Mouse (Mus musculus) left cerebral cortex, postnatal 25 days (tissue): Measurements from ENCODE around the gene Hmgn1. TPM values are rescaled to one million over a fixed set of nuclear protein-coding genes. Genes with fewer than 3 reads are reported as not detected.
A peak's percentile ranks its signal among the peaks of the same experiment; 100 is the strongest.

Experiments used
- DNase-seq, 2 experiments: peaks; one replicate each; pipeline ENCODE4 v3.0.0; 2022; ENCODE audit warnings: low spot score in 2 of 2, mixed read lengths in 1 of 2
- intact Hi-C: fragments of 180-260 bp; cut with DNase I; formaldehyde crosslinking; loops from one replicate; pipeline ENCODE4 v1.15.1; 2025
- total RNA-seq, 2 experiments: library from RNA; stranded (reverse); gene quantifications; 2 replicates each; pipeline ENCODE4 v1.2.3; 2021

The Hmgn1 gene
- total RNA-seq, result 10 to 100 TPM; 52.5 to 71.7 TPM

GRCm38 (mm10) chr16:96127657-96128344 lies at the start of gene Hmgn1:
Gene Hmgn1 (minus strand): TSS chr16:96127729.
- intact Hi-C loops, result loop anchor here (1.0 to 5.0 kb wide), 3 partner anchors 18 to 426 kb away; partner anchors contain the start of genes Brwd1, Ets2 and Wrb

DNA sequence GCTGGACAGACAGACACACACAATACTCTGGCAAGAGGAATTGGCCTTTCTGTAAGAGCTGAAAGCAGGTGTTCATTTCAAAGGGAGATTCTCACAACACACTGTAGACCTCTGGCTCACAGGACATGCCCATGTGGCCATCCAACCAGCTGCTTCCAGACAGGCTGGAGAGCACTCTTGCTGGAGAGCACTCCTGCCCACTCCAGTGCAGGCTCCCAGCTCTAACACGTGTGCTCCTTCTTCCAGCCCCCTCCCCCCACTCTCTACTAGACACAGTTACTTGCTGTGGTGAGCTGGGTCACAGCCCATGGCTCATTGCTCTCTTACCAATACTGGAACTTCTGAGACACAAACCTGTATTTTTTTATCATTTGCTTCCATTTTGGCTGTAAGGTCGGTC lies 47.9 kb upstream of the Hmgn1 start:
- no peak for DNase-seq
- intact Hi-C loops, result no loop called here

More at GRCm38 (mm10) chr16:96127657-96128344, at the start of gene Hmgn1:
- peak; percentile 93 to 97 for DNase-seq

GRCm38 (mm10) chr16:96173648-96174047 lies 46.1 kb upstream of the Hmgn1 start:
- DNase-seq, result no peak
- intact Hi-C loops, result no loop called here

DNA sequence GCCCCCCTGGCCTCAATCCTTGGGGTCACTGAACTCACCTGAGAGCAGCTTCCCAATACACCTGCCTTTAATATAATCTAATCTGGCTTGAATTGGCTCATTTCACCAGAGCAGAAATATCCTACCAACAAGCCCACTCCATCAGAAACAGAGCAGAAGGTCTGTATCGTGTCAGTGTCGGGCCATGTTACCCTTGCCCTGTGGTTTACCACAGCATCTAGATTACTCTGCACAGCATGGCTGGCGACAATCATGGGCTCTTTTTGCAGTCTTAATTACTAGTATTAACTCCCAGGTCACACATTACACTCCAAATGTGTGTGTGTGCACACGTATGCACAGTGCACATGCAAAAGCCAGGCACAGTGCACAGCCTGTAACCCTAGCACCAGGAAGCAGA lies 41.3 kb upstream of the Hmgn1 start:
- no peak for DNase-seq
- intact Hi-C loops, result no loop called here

GRCm38 (mm10) chr16:96165723-96166264 lies 38.3 kb upstream of the Hmgn1 start:
- no peak for DNase-seq
- intact Hi-C loops, result no loop called here

GRCm38 (mm10) chr16:96161336-96161735 lies 33.8 kb upstream of the Hmgn1 start:
- intact Hi-C loops, result no loop called here
- no peak for DNase-seq

GRCm38 (mm10) chr16:96160927-96161326 lies 33.4 kb upstream of the Hmgn1 start:
- intact Hi-C loops, result no loop called here
- no peak for DNase-seq

GRCm38 (mm10) chr16:96159794-96160346 lies 32.3 kb upstream of the Hmgn1 start:
- no peak for DNase-seq
- intact Hi-C loops, result loop anchor here (5.0 kb wide), 2 partner anchors 32 to 182 kb away; partner anchors contain the start of gene Lca5l

DNA sequence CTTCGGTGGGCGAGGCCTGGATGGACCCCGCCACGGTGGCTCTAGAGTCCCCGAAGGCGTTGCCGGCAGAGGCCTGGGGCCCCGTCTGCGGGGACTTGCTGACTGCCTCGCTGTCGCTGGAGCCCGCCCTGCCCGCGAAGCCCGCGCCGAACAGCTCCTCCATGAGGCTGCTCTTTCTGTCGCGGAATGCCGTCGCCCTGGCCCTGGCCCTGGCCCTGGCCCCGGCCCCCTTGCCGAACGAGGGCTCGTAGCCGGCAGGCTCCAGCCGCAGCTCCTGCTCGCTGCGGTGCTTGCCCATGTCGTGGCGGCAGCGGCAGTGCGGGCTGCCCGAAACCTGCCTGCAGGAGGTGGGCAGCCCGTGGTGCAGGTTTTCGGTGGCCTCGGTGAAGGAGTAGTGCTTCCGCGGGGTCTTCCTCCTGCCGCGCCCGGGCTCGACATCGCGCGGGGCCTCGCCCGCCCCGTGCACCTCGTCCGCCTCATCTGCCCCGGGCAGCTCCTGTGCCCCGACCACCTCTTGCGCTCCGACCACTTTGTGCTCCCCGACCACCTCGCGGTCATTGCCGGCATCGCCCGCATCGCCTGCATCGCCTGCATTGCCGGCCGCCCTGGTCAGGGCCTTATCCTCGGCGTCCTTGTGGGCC lies 31.7 kb upstream of the Hmgn1 start:
- peak; percentile 35 to 37 for DNase-seq
- intact Hi-C loops, result loop anchor here (5.0 kb wide), 2 partner anchors 33 to 183 kb away; partner anchors contain the start of gene Lca5l

DNA sequence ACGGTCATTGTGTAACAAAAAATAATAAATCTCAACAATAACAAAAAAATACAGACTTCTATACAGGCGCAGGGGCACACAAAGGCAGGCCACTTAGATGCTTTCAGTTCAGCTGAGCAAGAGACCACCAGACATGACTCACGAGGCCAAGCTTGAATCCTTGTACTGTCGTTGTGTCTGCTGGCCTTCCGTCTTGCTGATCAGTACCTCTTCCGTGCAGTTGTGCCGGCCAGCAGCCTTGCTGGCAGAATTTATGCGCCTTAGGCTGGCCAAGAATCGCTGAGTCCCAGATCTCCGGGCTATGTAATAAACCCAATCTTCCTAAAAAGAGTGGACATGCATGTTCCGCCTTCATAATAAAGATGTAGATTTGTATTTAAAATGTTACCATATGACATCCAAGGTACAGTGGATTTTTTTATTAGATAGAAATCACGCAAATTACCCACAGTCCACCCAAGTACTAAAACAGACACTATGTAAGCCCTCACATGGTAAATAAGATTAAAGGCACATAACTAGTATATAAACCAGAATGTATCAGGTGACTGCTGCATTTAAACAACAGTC lies 31.1 kb upstream of the Hmgn1 start:
- DNase-seq, result no peak
- intact Hi-C loops, result loop anchor here (5.0 kb wide), 2 partner anchors 34 to 184 kb away; partner anchors contain the start of gene Lca5l

DNA sequence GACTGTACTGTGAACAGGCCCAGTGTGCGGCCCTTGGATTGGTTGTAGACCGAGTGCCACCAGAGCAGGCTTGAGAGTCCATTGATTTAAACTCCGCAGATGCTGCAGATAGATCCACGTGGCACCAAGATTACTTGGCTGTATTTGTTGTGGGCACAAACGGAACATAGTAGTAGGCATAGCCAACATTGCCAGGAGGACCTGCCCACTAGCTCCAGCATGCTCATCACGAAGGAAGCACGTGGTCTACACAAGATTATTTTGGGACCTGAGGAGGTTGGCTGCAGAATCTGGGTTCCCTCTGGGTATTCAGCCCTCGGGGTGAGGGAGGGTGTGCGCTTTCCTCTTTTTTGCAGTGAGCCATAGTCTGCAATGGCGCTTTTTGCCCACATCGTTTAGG lies 29.6 kb upstream of the Hmgn1 start:
- intact Hi-C loops, result loop anchor here (5.0 kb wide), 2 partner anchors 35 to 185 kb away; partner anchors contain the start of gene Lca5l
- DNase-seq, result peak; percentile 63 to 95

DNA sequence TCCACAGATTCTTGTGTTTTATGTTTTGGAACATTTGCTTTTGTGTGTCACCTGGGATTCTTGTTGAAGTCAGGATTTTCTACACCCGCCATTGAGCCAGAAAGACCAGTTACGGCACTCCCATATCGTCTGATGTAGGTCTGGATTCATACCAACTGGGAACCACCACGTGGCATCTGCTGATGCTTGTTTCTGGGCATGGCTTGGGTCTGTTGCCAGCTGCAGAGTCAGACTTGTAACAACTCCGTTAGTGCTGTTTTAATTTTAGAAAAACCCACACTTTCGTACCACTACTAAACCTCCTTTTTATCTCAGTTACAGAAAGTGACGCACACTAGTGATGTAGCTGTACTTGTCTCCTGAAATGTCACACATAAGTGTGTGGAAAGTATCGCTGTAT lies 28.5 kb upstream of the Hmgn1 start:
- peak; percentile 68 to 95 for DNase-seq
- intact Hi-C loops, result loop anchor here (5.0 kb wide), 2 partner anchors 36 to 186 kb away; partner anchors contain the start of gene Lca5l

- no peak for DNase-seq
- intact Hi-C loops, result no loop called here
These were observed 26.9 kb upstream of the Hmgn1 start for GRCm38 (mm10) chr16:96154476-96154875.

DNA sequence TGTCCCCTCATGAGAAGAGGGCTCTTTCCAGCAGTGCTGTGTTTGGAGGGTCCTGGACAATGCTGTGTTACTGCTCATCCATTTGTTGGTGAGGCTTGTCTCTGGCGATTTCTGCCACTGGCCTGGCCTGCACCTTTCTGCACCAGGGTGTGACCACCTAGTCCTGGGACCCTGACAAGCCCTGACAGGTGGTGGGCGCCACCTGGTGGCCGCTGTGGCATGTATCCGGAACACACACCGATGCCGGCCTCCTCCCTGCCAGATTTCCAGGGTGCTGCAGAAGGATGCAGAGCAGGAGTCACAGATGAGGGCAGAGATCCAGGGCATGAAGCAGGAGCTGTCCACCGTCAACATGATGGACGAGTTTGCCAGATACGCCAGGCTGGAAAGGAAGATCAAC lies 24.0 kb upstream of the Hmgn1 start:
- peak; percentile 45 to 53 for DNase-seq
- intact Hi-C loops, result no loop called here

GRCm38 (mm10) chr16:96150995-96151394 lies 23.5 kb upstream of the Hmgn1 start:
- no peak for DNase-seq
- intact Hi-C loops, result no loop called here

GRCm38 (mm10) chr16:96149311-96149710 lies 21.8 kb upstream of the Hmgn1 start:
- no peak for DNase-seq
- intact Hi-C loops, result loop anchor here (5.0 kb wide), 1 partner anchor 107 kb away; no protein-coding TSS in a partner anchor

DNA sequence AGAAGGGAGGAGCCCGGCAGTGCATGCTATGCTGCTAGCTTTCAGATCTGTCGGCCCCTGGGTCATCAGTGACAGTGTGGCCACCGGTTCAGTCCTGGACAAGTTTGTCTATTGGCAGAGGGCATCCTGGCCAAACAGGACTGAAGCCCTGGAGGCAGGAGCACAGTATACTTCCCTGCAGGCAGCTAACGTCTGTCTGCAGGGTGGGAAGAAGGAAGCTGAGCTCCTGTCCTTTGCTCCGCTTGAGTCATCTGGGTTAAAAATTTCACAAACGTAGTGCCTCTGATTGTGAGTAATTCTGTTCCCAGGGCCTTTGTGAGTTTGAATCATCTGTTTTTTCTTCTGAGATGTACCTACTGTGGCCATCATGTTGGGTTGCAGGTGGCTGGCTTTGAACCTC lies 21.3 kb upstream of the Hmgn1 start:
- intact Hi-C loops, result loop anchor here (5.0 kb wide), 1 partner anchor 107 kb away; no protein-coding TSS in a partner anchor
- no peak for DNase-seq

GRCm38 (mm10) chr16:96145814-96146213 lies 18.3 kb upstream of the Hmgn1 start:
- intact Hi-C loops, result loop anchor here (1.0 to 5.0 kb wide), 3 partner anchors 18 to 104 kb away; partner anchors contain the start of gene Brwd1
- DNase-seq, result no peak

GRCm38 (mm10) chr16:96145110-96145800 lies 17.7 kb upstream of the Hmgn1 start, which contains the start of gene Wrb:
Gene Wrb (plus strand): TSS chr16:96145407.
- intact Hi-C loops, result loop anchor here (1.0 to 5.0 kb wide), 3 partner anchors 17 to 103 kb away; partner anchors contain the start of gene Brwd1
- DNase-seq, result peak; percentile 100
